Mouse (Mus musculus): ENCODE measurements around the gene Thtpa.

GRCm38 (mm10) chr14:55074416-55074815, 20.2 kb upstream of the Thtpa start:
- no peak for TF ChIP-seq CTCF (IDR thresholded peaks at IDR 0.05; ENCODE audit: low read depth)
- TF ChIP-seq EP300 (IDR thresholded peaks at IDR 0.05; ENCODE audit: low read depth): no peak

All from liver, embryonic 14.5 days (tissue).